Mouse (Mus musculus): ENCODE results near the gene Msi2.

DNA sequence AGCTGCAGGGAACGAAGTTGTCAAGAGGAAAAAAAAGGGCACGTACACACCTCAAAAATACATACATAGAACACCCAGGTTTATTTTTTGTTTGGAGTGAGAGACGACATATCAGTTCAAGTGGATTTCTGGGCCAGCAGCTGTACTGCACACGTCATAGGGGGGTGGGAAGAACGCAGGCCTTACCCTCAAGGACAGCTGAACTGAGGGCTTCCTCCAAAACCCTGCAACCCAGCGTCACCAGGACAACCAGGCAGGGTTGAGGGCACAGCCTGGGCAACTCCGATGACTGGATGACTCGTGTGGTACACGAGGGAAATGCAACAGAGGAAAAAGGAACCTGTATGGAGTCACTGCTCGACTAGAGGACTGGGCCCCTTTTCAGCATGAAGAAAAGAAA is 25.9 kb downstream of the Msi2 start:
- TF ChIP-seq GATA1 (IDR thresholded peaks at IDR 0.05; ENCODE audit: borderline replicate concordance, low read length) (no peak), FLI1 (IDR thresholded peaks at IDR 0.05; ENCODE audit: low read length) (no peak)
